Mouse (Mus musculus): ENCODE measurements around the gene Clybl. TPM values are rescaled to one million over a fixed set of nuclear protein-coding genes. Genes with fewer than 3 reads are reported as not detected.

The Clybl gene
- polyA plus RNA-seq, 1 experiment, result 11.7 TPM

GRCm38 (mm10) chr14:122171031-122171430 lies 10.5 kb upstream of the Clybl start:
- DNase-seq (ENCODE audit: low read depth), result no peak
- TF ChIP-seq CTCF (IDR thresholded peaks at IDR 0.05; ENCODE audit: borderline replicate concordance, extremely low read depth, insufficient read depth, insufficient read length), result no peak
- no peak for TF ChIP-seq POLR2A (IDR thresholded peaks at IDR 0.05; ENCODE audit: borderline replicate concordance, extremely low read depth, insufficient read depth, insufficient read length, poor library complexity, severe bottlenecking)

GRCm38 (mm10) chr14:122176263-122176798 lies 5.2 kb upstream of the Clybl start:
- DNase-seq (ENCODE audit: low read depth), result peak; percentile 50

GRCm38 (mm10) chr14:122179262-122179661 lies 2.2 kb upstream of the Clybl start:
- no peak for DNase-seq (ENCODE audit: low read depth)
- TF ChIP-seq CTCF (IDR thresholded peaks at IDR 0.05; ENCODE audit: borderline replicate concordance, extremely low read depth, insufficient read depth, insufficient read length) (no peak), POLR2A (IDR thresholded peaks at IDR 0.05; ENCODE audit: borderline replicate concordance, extremely low read depth, insufficient read depth, insufficient read length, poor library complexity, severe bottlenecking) (no peak)

More at GRCm38 (mm10) chr14:122176263-122176798, 5.2 kb upstream of the Clybl start:
- TF ChIP-seq CTCF (IDR thresholded peaks at IDR 0.05; ENCODE audit: borderline replicate concordance, extremely low read depth, insufficient read depth, insufficient read length) (no peak), POLR2A (IDR thresholded peaks at IDR 0.05; ENCODE audit: borderline replicate concordance, extremely low read depth, insufficient read depth, insufficient read length, poor library complexity, severe bottlenecking) (no peak)

GRCm38 (mm10) chr14:122181815-122182157 lies 282 bp downstream of the Clybl start:
- TF ChIP-seq POLR2A (IDR thresholded peaks at IDR 0.05; ENCODE audit: borderline replicate concordance, extremely low read depth, insufficient read depth, insufficient read length, poor library complexity, severe bottlenecking) (no peak), CTCF (IDR thresholded peaks at IDR 0.05; ENCODE audit: borderline replicate concordance, extremely low read depth, insufficient read depth, insufficient read length) (no peak)
- DNase-seq (ENCODE audit: low read depth), result no peak

- TF ChIP-seq POLR2A (IDR thresholded peaks at IDR 0.05; ENCODE audit: borderline replicate concordance, extremely low read depth, insufficient read depth, insufficient read length, poor library complexity, severe bottlenecking) (no peak), CTCF (IDR thresholded peaks at IDR 0.05; ENCODE audit: borderline replicate concordance, extremely low read depth, insufficient read depth, insufficient read length) (no peak)
- no peak for DNase-seq (ENCODE audit: low read depth)
Measured at GRCm38 (mm10) chr14:122182220-122182619, 716 bp downstream of the Clybl start.

- TF ChIP-seq POLR2A (IDR thresholded peaks at IDR 0.05; ENCODE audit: borderline replicate concordance, extremely low read depth, insufficient read depth, insufficient read length, poor library complexity, severe bottlenecking) (no peak), CTCF (IDR thresholded peaks at IDR 0.05; ENCODE audit: borderline replicate concordance, extremely low read depth, insufficient read depth, insufficient read length) (no peak)
- DNase-seq (ENCODE audit: low read depth), result no peak
Measured at GRCm38 (mm10) chr14:122183974-122184373, 2.5 kb downstream of the Clybl start.

- no peak for DNase-seq (ENCODE audit: low read depth)
- no peak for TF ChIP-seq POLR2A (IDR thresholded peaks at IDR 0.05; ENCODE audit: borderline replicate concordance, extremely low read depth, insufficient read depth, insufficient read length, poor library complexity, severe bottlenecking)
Measured at GRCm38 (mm10) chr14:122188250-122188649, 6.7 kb downstream of the Clybl start.

- no peak for TF ChIP-seq CTCF (IDR thresholded peaks at IDR 0.05; ENCODE audit: borderline replicate concordance, extremely low read depth, insufficient read depth, insufficient read length)
- no peak for DNase-seq (ENCODE audit: low read depth)
Measured at GRCm38 (mm10) chr14:122189901-122190300, 8.4 kb downstream of the Clybl start.

- DNase-seq (ENCODE audit: low read depth), result no peak
- TF ChIP-seq CTCF (IDR thresholded peaks at IDR 0.05; ENCODE audit: borderline replicate concordance, extremely low read depth, insufficient read depth, insufficient read length) (no peak), POLR2A (IDR thresholded peaks at IDR 0.05; ENCODE audit: borderline replicate concordance, extremely low read depth, insufficient read depth, insufficient read length, poor library complexity, severe bottlenecking) (no peak)
Measured at GRCm38 (mm10) chr14:122190527-122190926, 9.0 kb downstream of the Clybl start.

GRCm38 (mm10) chr14:122190941-122191510 lies 9.5 kb downstream of the Clybl start:
- DNase-seq (ENCODE audit: low read depth), result peak; percentile 85
- TF ChIP-seq POLR2A (IDR thresholded peaks at IDR 0.05; ENCODE audit: borderline replicate concordance, extremely low read depth, insufficient read depth, insufficient read length, poor library complexity, severe bottlenecking) (no peak), CTCF (IDR thresholded peaks at IDR 0.05; ENCODE audit: borderline replicate concordance, extremely low read depth, insufficient read depth, insufficient read length) (peak; percentile 89)

GRCm38 (mm10) chr14:122194630-122195029 lies 13.1 kb downstream of the Clybl start:
- no peak for DNase-seq (ENCODE audit: low read depth)
- no peak for TF ChIP-seq CTCF (IDR thresholded peaks at IDR 0.05; ENCODE audit: borderline replicate concordance, extremely low read depth, insufficient read depth, insufficient read length)
- no peak for TF ChIP-seq POLR2A (IDR thresholded peaks at IDR 0.05; ENCODE audit: borderline replicate concordance, extremely low read depth, insufficient read depth, insufficient read length, poor library complexity, severe bottlenecking)

- TF ChIP-seq POLR2A (IDR thresholded peaks at IDR 0.05; ENCODE audit: borderline replicate concordance, extremely low read depth, insufficient read depth, insufficient read length, poor library complexity, severe bottlenecking), result no peak
Measured at GRCm38 (mm10) chr14:122196851-122197250, 15.3 kb downstream of the Clybl start.

More at GRCm38 (mm10) chr14:122196851-122197250, 15.3 kb downstream of the Clybl start:
- DNase-seq (ENCODE audit: low read depth), result no peak

Measured in brain, embryonic 14.5 days (tissue).